Mouse (Mus musculus) thymus, adult 2 months (tissue): ENCODE data around the gene Col18a1.

ENCODE experiments used
- CTCF ChIP-seq: fragments of 200-500 bp; IDR thresholded peaks from 2 replicates; pipeline ENCODE4 v1.5.1; 2012; ENCODE audit warnings: mild to moderate bottlenecking, control low read depth, low read length, moderate library complexity, borderline replicate concordance; ENCODE audit not compliant: control insufficient read depth, poor library complexity, insufficient read depth; ENCODE audit errors: extremely low read depth
- POLR2A ChIP-seq: fragments of 200-500 bp; IDR thresholded peaks from 2 replicates; pipeline ENCODE4 v1.6.1; 2012; ENCODE audit warnings: mild to moderate bottlenecking, low read length, control low read depth, moderate library complexity; ENCODE audit not compliant: control insufficient read depth, poor library complexity, insufficient read depth; ENCODE audit errors: extremely low read depth

GRCm38 (mm10) chr10:77048196-77048595 lies 118.2 kb downstream of the Col18a1 start:
- TF ChIP-seq CTCF, result no peak
- TF ChIP-seq POLR2A, result no peak
